Mouse (Mus musculus): ENCODE results near the gene Phf19. TPM values are rescaled to one million over a fixed set of nuclear protein-coding genes. Genes with fewer than 3 reads are reported as not detected.

Phf19 gene
- polyA plus RNA-seq, 1 experiment = 4.3 TPM

GRCm38 (mm10) chr2:34893950-34894349 lies 19.9 kb downstream of the Phf19 start:
- H3ac ChIP-seq (ENCODE audit: control insufficient read depth, insufficient read length) = no peak overlapping the region
- no peak overlapping the region for H3K4me2 ChIP-seq (ENCODE audit: low read depth)
- H3K36me3 ChIP-seq (ENCODE audit: control insufficient read depth, insufficient read depth) = no peaks in the 10 kb centered on the region
- H3K4me3 ChIP-seq = no peak overlapping the region
- no peaks in the 10 kb centered on the region for H3K79me2 ChIP-seq (ENCODE audit: control insufficient read depth, insufficient read depth)
- H3K27me3 ChIP-seq (ENCODE audit: control insufficient read depth, insufficient read depth, insufficient read length) = peaks cover 5% of the 10 kb centered on the region
- TF ChIP-seq TCF3 (IDR thresholded peaks at IDR 0.05; ENCODE audit: insufficient read length, low read depth) (no peak), MYOG (IDR thresholded peaks at IDR 0.05; ENCODE audit: control insufficient read depth in 1 of 3, insufficient read depth in 1 of 3, insufficient read length in 2 of 3, low read depth in 2 of 3) (peak in 2 of 3 experiments; percentile 68 to 85), SRF (IDR thresholded peaks at IDR 0.05; ENCODE audit: control insufficient read depth, insufficient read length, low read depth) (no peak), USF1 (IDR thresholded peaks at IDR 0.05; ENCODE audit: low read depth) (no peak), REST (IDR thresholded peaks at IDR 0.05; ENCODE audit: insufficient read depth, insufficient read length) (no peak), TCF12 (IDR thresholded peaks at IDR 0.05; ENCODE audit: insufficient read depth, poor library complexity, severe bottlenecking) (no peak), CEBPB (IDR thresholded peaks at IDR 0.05; ENCODE audit: insufficient read depth, poor library complexity, severe bottlenecking) (no peak), MAX (IDR thresholded peaks at IDR 0.05; ENCODE audit: low read depth) (no peak), POLR2AphosphoS2 (IDR thresholded peaks at IDR 0.05; ENCODE audit: insufficient read length, low read depth) (no peak), MYOD1 (IDR thresholded peaks at IDR 0.05; ENCODE audit: control insufficient read depth in 1 of 3, insufficient read length in 2 of 3, low read depth in 2 of 3) (peak in 2 of 3 experiments; percentile 38 to 48), E2F4 (IDR thresholded peaks at IDR 0.05; ENCODE audit: insufficient read depth) (no peak)

- Histone ChIP-seq H3K36me3 (ENCODE audit: control insufficient read depth, insufficient read depth) (no peaks in the 10 kb centered on the region), H3K4me3 (no peak overlapping the region), H3K79me2 (ENCODE audit: control insufficient read depth, insufficient read depth) (no peaks in the 10 kb centered on the region), H3K27me3 (ENCODE audit: control insufficient read depth, insufficient read depth, insufficient read length) (peaks cover 62% of the 10 kb centered on the region), H3K4me2 (ENCODE audit: low read depth) (no peak overlapping the region), H3ac (ENCODE audit: control insufficient read depth, insufficient read length) (no peak overlapping the region)
- TF ChIP-seq E2F4 (IDR thresholded peaks at IDR 0.05; ENCODE audit: insufficient read depth) (no peak), MYOD1 (IDR thresholded peaks at IDR 0.05; ENCODE audit: control insufficient read depth in 1 of 3, insufficient read length in 2 of 3, low read depth in 2 of 3) (peak in 1 of 3 experiments; percentile 6), REST (IDR thresholded peaks at IDR 0.05; ENCODE audit: insufficient read depth, insufficient read length) (no peak), CEBPB (IDR thresholded peaks at IDR 0.05; ENCODE audit: insufficient read depth, poor library complexity, severe bottlenecking) (no peak)
These were observed 29.6 kb downstream of the Phf19 start for GRCm38 (mm10) chr2:34884186-34884585.

GRCm38 (mm10) chr2:34883190-34883589 lies 30.6 kb downstream of the Phf19 start:
- Histone ChIP-seq H3K4me2 (ENCODE audit: low read depth) (no peak overlapping the region), H3K27me3 (ENCODE audit: control insufficient read depth, insufficient read depth, insufficient read length) (peaks cover 71% of the 10 kb centered on the region), H3K36me3 (ENCODE audit: control insufficient read depth, insufficient read depth) (no peaks in the 10 kb centered on the region), H3ac (ENCODE audit: control insufficient read depth, insufficient read length) (no peak overlapping the region), H3K4me3 (no peak overlapping the region), H3K79me2 (ENCODE audit: control insufficient read depth, insufficient read depth) (no peaks in the 10 kb centered on the region)
- no peak for TF ChIP-seq REST (IDR thresholded peaks at IDR 0.05; ENCODE audit: insufficient read depth, insufficient read length)
- TF ChIP-seq SRF (IDR thresholded peaks at IDR 0.05; ENCODE audit: control insufficient read depth, insufficient read length, low read depth) = no peak
- no peak for TF ChIP-seq MYOG (IDR thresholded peaks at IDR 0.05; ENCODE audit: control insufficient read depth in 1 of 3, insufficient read depth in 1 of 3, insufficient read length in 2 of 3, low read depth in 2 of 3)
- no peak for TF ChIP-seq TCF3 (IDR thresholded peaks at IDR 0.05; ENCODE audit: insufficient read length, low read depth)
- no peak for TF ChIP-seq CEBPB (IDR thresholded peaks at IDR 0.05; ENCODE audit: insufficient read depth, poor library complexity, severe bottlenecking)
- TF ChIP-seq MYOD1 (IDR thresholded peaks at IDR 0.05; ENCODE audit: control insufficient read depth in 1 of 3, insufficient read length in 2 of 3, low read depth in 2 of 3) = no peak
- no peak for TF ChIP-seq POLR2AphosphoS2 (IDR thresholded peaks at IDR 0.05; ENCODE audit: insufficient read length, low read depth)
- TF ChIP-seq POLR2A (IDR thresholded peaks at IDR 0.05; ENCODE audit: insufficient read length, low read depth) = no peak
- no peak for TF ChIP-seq TCF12 (IDR thresholded peaks at IDR 0.05; ENCODE audit: insufficient read depth, poor library complexity, severe bottlenecking)
- no peak for TF ChIP-seq E2F4 (IDR thresholded peaks at IDR 0.05; ENCODE audit: insufficient read depth)
- TF ChIP-seq USF1 (IDR thresholded peaks at IDR 0.05; ENCODE audit: low read depth) = no peak

GRCm38 (mm10) chr2:34882757-34883156 lies 31.1 kb downstream of the Phf19 start:
- H3K79me2 ChIP-seq (ENCODE audit: control insufficient read depth, insufficient read depth) = no peaks in the 10 kb centered on the region
- H3ac ChIP-seq (ENCODE audit: control insufficient read depth, insufficient read length) = no peak overlapping the region
- H3K36me3 ChIP-seq (ENCODE audit: control insufficient read depth, insufficient read depth) = no peaks in the 10 kb centered on the region
- H3K4me2 ChIP-seq (ENCODE audit: low read depth) = no peak overlapping the region
- H3K27me3 ChIP-seq (ENCODE audit: control insufficient read depth, insufficient read depth, insufficient read length) = peaks cover 70% of the 10 kb centered on the region
- TF ChIP-seq POLR2AphosphoS2 (IDR thresholded peaks at IDR 0.05; ENCODE audit: insufficient read length, low read depth) (no peak), USF1 (IDR thresholded peaks at IDR 0.05; ENCODE audit: low read depth) (no peak), TCF3 (IDR thresholded peaks at IDR 0.05; ENCODE audit: insufficient read length, low read depth) (no peak), MYOD1 (IDR thresholded peaks at IDR 0.05; ENCODE audit: control insufficient read depth in 1 of 3, insufficient read length in 2 of 3, low read depth in 2 of 3) (no peak), SRF (IDR thresholded peaks at IDR 0.05; ENCODE audit: control insufficient read depth, insufficient read length, low read depth) (no peak), TCF12 (IDR thresholded peaks at IDR 0.05; ENCODE audit: insufficient read depth, poor library complexity, severe bottlenecking) (no peak), POLR2A (IDR thresholded peaks at IDR 0.05; ENCODE audit: insufficient read length, low read depth) (no peak), MAX (IDR thresholded peaks at IDR 0.05; ENCODE audit: low read depth) (no peak), E2F4 (IDR thresholded peaks at IDR 0.05; ENCODE audit: insufficient read depth) (no peak), MYOG (IDR thresholded peaks at IDR 0.05; ENCODE audit: control insufficient read depth in 1 of 3, insufficient read depth in 1 of 3, insufficient read length in 2 of 3, low read depth in 2 of 3) (no peak)
- no peak overlapping the region for H3K4me3 ChIP-seq

GRCm38 (mm10) chr2:34880054-34880453 lies 33.8 kb downstream of the Phf19 start:
- no peaks in the 10 kb centered on the region for H3K36me3 ChIP-seq (ENCODE audit: control insufficient read depth, insufficient read depth)
- no peak overlapping the region for H3K4me3 ChIP-seq
- H3K79me2 ChIP-seq (ENCODE audit: control insufficient read depth, insufficient read depth) = no peaks in the 10 kb centered on the region
- TF ChIP-seq SRF (IDR thresholded peaks at IDR 0.05; ENCODE audit: control insufficient read depth, insufficient read length, low read depth) = no peak
- no peak for TF ChIP-seq MYOG (IDR thresholded peaks at IDR 0.05; ENCODE audit: control insufficient read depth in 1 of 3, insufficient read depth in 1 of 3, insufficient read length in 2 of 3, low read depth in 2 of 3)
- no peak for TF ChIP-seq E2F4 (IDR thresholded peaks at IDR 0.05; ENCODE audit: insufficient read depth)
- TF ChIP-seq TCF3 (IDR thresholded peaks at IDR 0.05; ENCODE audit: insufficient read length, low read depth) = no peak
- TF ChIP-seq POLR2AphosphoS2 (IDR thresholded peaks at IDR 0.05; ENCODE audit: insufficient read length, low read depth) = no peak
- TF ChIP-seq TCF12 (IDR thresholded peaks at IDR 0.05; ENCODE audit: insufficient read depth, poor library complexity, severe bottlenecking) = no peak
- TF ChIP-seq USF1 (IDR thresholded peaks at IDR 0.05; ENCODE audit: low read depth) = no peak
- TF ChIP-seq MAX (IDR thresholded peaks at IDR 0.05; ENCODE audit: low read depth) = no peak
- no peak for TF ChIP-seq MYOD1 (IDR thresholded peaks at IDR 0.05; ENCODE audit: control insufficient read depth in 1 of 3, insufficient read length in 2 of 3, low read depth in 2 of 3)
- TF ChIP-seq CEBPB (IDR thresholded peaks at IDR 0.05; ENCODE audit: insufficient read depth, poor library complexity, severe bottlenecking) = no peak
- H3K27me3 ChIP-seq (ENCODE audit: control insufficient read depth, insufficient read depth, insufficient read length) = peaks cover 65% of the 10 kb centered on the region
- H3ac ChIP-seq (ENCODE audit: control insufficient read depth, insufficient read length) = no peak overlapping the region
- no peak overlapping the region for H3K4me2 ChIP-seq (ENCODE audit: low read depth)
